Mouse (Mus musculus) gastrocnemius, postnatal 14 days (tissue): Measurements from ENCODE around the gene Chid1. TPM values are rescaled to one million over a fixed set of nuclear protein-coding genes. Genes with fewer than 3 reads are reported as not detected.

Source experiments
- DNase-seq: peaks from one replicate; pipeline ENCODE4 v3.0.0; 2021; ENCODE audit warnings: mixed read lengths
- intact Hi-C: fragments of 180-260 bp; cut with DNase I; formaldehyde crosslinking; loops from one replicate; pipeline ENCODE4 v1.15.1; 2025; ENCODE audit warnings: low total_unique reads
- total RNA-seq, 2 experiments: library from RNA; stranded (reverse); gene quantifications; 2 replicates each; pipeline ENCODE4 v1.2.3; 2021

The Chid1 gene
- total RNA-seq, 2 experiments from 2014 or later = 19.5 to 23.0 TPM

DNA sequence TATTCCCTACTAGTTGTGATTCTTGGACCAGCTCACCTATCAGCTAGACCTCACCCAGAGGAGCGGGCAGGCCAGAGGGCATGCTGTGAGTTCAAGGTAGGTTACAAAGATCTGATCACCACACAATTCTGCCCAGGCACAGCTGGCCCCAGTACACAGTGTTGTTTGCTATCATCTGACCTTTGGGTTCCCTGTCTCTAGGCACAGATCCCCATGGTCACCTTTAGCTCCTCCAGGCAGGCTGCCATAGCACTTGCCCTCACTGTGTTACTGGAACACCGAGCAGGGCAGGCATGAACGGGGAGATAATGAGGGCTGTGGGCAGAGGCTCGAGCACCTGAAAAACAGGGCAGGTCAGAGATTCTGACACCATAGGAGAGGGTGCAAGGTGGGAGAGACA, 22.0 kb downstream of the Chid1 start:
- intact Hi-C loops = no loop called here
- DNase-seq = no peak

GRCm38 (mm10) chr7:141510681-141511191, 28.9 kb downstream of the Chid1 start:
- intact Hi-C loops = no loop called here
- DNase-seq = peak; percentile 26

- intact Hi-C loops = no loop called here
These were observed 29.5 kb downstream of the Chid1 start for GRCm38 (mm10) chr7:141510196-141510595.

DNA sequence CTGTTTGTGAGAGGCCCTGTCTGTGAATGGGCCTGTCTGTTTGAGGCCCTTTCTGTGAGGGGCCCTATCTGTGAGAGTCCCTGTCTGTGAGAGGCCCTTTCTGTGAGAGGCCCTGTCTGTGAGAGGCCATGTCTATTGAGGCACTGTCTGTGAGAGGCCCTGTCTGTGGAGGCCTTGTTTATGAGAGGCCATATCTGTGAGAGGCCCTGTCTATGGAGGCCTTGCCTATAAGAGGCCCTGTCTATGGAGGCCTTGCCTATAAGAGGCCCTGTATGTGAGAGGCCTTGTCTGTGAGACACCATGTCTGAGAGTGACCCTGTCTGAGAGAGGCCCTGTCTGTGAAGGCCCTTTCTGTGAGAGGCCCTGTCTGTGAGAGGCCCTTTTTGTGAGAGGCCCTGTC, 31.5 kb downstream of the Chid1 start:
- intact Hi-C loops = no loop called here
- DNase-seq = no peak

More at GRCm38 (mm10) chr7:141510196-141510595, 29.5 kb downstream of the Chid1 start:
- DNase-seq = no peak

DNA sequence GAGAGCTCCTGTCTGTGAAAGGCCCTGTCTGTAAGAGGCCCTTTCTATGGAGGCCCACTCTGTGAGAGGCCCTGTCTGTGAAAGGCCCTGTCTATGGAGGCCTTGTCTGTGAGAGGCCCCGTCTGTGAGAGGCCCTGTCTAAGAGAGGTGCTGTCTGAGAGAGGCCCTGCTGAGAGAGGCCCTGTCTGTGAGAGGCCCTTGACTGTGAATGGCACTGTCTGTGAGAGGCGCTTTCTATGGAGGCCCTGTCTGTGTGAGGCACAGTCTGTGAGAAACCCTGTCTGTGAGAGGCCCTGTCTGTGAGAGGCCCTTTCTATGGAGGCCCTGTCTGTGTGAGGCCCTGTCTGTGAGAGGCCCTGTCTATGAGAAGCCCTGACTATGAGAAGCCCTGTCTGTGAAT, 33.4 kb downstream of the Chid1 start:
- intact Hi-C loops = no loop called here

GRCm38 (mm10) chr7:141502556-141502905, 37.1 kb downstream of the Chid1 start:
- DNase-seq = no peak
- intact Hi-C loops = no loop called here

More for the DNA sequence above, 33.4 kb downstream of the Chid1 start:
- no peak for DNase-seq

DNA sequence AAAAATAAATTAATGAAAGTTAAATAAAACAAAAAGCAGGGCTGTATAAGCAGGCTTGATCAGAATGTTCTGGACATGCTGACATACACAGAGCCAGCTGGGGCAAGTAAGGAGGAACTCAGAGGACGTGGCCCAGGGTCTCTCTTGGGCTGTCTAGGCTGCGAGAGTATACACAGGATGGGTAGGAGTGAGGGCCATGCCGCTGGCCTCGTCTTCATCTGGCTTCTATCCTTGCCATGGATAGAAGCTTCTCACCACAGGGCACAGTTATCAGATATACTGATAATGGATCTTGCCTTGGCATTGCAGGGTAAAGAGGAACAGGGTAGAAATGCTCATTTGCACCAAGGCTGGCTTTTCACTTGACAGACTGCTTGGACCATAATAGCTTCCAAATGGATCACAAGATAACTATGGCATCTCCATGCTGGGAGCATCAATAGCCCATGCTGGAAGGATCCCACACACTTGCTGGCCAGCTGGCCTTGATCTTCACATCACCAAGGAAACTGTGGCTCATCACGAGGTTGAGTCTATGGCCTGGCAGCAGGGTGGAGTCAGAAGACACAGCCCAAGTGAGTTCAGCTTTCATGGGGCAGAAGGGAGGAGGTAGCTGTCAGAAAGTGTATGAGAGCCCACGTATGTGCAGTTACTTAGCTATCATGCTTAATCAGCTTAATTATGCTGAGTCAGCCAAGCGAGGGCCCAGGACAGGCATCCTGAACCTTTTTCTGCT, 37.7 kb downstream of the Chid1 start:
- DNase-seq = no peak
- intact Hi-C loops = no loop called here

DNA sequence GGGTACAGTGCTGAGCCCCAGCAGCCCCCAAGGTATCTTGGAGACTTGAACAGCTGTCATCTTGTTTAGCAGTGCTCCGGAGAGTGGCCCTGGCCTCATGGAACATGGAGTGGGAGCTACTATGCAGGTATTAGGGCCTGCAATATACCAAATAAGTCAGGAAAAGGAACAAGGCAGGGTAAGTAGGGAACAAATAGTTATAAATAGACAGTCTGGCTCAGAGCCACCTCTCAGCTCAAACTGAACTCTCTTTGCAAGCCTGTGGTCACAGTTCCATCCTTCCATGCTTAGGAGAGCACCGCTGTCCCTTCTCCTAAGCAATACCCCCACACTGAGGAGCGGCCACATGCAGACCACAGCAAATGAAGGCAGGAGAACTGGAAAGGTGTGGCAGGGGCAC, 42.1 kb downstream of the Chid1 start:
- DNase-seq = no peak
- intact Hi-C loops = no loop called here

DNA sequence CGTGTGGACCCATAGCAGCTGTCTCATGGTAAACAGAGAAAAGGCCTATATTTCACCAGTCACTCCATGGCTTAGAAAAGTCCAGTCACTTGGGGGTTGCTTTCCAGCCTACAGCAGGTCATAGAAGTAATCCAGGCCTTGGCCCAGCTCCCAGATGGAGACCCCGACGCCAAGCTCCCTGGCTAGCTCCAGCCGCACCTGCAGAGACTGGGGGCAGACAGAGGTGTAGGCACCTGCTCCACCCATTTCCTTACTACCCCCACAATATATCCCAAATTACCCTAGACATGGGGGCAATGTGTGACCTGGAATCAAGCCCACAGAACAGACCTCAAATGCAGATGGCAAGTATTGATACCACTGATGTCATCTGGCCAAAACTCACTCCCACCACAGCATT, 43.7 kb downstream of the Chid1 start:
- intact Hi-C loops = no loop called here
- no peak for DNase-seq

DNA sequence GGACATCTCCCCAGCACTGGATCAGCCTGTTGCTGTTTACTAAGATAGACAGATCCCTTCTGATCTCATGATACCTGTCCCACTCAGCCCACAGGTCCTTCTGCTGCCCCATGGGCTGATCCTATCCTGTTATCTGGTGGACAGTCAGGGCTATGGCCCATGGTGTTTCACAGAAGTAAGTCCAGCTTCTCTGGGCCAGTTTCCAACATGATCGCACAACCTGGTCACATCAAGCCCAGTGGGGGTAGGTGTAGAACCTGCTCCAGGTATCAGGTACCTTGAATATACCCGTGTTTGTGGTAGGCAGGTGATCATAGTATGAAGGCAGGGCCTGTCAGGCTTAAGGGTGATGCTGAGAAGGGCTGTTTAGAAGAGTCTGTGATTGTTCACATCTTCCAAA, 44.3 kb downstream of the Chid1 start:
- no peak for DNase-seq
- intact Hi-C loops = no loop called here

GRCm38 (mm10) chr7:141493729-141494128, 45.9 kb downstream of the Chid1 start:
- intact Hi-C loops = no loop called here
- DNase-seq = no peak

DNA sequence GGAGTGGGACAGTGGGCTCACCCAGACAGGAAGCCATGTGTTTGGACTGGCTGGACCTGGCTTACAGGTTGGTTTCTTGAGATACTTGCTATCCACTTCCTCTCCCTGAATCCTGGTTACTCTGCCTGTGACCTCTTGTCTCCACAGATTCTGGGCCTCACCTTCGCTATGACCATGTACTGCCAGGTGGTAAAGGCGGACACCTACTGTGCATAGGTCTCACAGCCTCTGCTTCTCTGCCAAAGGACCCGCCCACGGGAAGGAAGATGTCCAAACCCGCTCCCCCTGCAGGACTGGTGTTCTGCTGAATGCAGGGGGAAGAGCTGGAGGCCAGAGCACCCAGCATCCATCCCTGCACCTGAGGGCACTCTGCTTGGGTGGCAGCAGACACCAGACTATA, 46.9 kb downstream of the Chid1 start:
- intact Hi-C loops = no loop called here
- DNase-seq = no peak

GRCm38 (mm10) chr7:141491151-141491550, 48.5 kb downstream of the Chid1 start:
- intact Hi-C loops = no loop called here
- DNase-seq = no peak

DNA sequence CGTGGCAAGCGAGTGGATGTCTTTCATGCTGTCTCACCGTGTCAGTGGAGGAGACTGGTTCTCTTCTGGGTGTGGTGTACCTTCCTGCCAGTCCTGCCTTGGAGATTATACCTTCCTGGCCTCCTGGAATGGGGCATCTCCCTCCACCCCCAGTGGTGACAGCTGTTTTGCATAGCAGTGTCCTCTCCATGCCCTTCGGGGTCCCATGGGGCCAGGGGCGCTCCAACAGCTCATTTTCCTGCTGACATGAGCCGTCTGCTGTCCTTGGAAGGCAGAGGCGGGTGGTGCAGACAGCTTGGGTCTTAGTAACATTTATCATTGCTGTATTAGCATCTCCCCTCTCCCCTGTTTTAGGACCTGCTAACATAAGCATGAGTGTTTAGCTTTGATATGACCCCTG, 52.5 kb downstream of the Chid1 start:
- intact Hi-C loops = no loop called here
- DNase-seq = no peak

DNA sequence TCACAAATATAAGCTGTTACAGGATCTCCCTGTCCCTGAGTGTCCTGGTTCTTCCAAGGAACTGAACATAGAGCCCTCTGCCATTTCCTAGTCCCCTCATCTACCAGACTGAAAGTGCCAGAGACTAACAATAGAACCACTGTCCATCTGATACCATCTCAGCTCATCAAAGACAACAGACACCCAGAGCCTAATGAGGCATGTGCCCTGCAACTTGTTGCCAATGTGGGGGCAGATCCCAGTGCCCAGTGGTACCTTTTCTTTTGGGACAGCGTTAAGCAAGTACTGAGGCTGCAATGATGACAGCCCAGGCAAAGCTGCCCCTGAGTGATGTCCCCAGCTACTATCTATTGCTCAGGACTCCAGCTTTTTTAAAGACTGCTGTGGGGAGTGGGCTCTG, 53.4 kb downstream of the Chid1 start:
- intact Hi-C loops = no loop called here
- no peak for DNase-seq

DNA sequence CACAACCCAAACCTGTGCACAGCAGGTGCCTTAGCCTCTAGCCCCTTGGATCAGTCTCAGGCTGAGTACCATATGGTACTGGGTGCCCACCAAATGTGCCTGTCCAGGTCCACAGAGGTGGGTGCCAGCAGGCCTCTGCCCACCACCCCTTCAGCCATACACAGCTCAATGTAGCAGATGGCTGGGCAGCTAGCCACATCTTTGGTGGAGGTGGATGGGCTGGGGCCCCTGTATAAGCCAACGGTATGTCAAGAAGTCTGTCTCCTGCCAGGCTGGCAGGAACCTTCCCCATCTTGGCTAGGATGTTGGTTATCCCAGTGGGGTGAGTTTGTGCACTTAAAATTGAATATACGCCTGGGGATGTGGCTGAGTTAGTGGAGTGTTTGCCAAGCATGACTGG, 54.1 kb downstream of the Chid1 start:
- no peak for DNase-seq
- intact Hi-C loops = loop anchor here (2.0 kb wide), 1 partner anchor 39 kb away; no protein-coding TSS in a partner anchor

GRCm38 (mm10) chr7:141485186-141485585, 54.5 kb downstream of the Chid1 start:
- DNase-seq = no peak
- intact Hi-C loops = loop anchor here (2.0 kb wide), 1 partner anchor 40 kb away; no protein-coding TSS in a partner anchor

DNA sequence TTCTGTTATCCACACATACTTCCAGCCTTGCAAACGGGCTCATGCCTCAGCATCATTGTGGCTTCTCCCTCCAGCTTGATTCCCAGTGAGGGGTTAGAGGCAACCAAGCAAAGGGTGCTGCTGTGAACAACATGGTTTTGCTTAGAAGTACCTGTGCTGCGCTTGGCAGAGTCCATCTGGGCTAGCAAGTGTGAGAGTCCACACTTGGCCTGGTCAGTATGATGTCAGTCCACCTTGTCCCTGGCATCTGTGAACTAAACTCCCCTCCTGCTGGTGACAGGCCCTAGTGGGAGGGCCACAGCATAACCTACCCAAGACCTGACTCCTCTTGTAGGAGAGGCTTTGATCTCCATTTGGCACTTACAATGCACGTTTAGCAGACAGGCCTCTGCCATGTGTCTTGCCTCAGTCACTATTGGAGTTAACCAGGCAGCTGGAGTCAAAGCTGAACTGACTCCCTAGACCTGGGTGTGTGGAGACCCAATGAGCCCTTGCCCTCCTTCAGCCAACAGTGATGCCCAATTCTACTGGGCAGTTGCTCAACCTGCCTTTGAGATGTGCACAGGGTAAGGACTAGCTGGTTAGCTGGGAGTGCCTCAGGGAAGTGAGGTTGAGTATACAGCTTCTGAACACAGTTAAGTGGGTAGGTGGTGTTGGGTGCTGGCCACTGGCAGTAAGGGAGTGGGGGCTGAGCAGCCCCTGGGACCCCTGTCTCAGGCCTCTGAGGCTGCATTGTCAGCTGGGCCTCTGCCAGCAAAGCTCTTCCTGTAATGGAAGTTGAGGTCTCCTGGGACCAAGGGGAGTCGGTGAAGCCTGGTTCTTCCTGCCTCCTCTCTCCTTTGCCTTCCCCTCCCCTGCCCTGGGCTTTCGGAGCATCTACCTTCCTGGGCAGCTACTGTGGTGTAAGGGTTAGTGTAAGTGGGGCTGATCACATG, 55.2 kb downstream of the Chid1 start:
- no peak for DNase-seq
- intact Hi-C loops = loop anchor here (2.0 to 5.0 kb wide), 2 partner anchors 40 to 178 kb away; no protein-coding TSS in a partner anchor

DNA sequence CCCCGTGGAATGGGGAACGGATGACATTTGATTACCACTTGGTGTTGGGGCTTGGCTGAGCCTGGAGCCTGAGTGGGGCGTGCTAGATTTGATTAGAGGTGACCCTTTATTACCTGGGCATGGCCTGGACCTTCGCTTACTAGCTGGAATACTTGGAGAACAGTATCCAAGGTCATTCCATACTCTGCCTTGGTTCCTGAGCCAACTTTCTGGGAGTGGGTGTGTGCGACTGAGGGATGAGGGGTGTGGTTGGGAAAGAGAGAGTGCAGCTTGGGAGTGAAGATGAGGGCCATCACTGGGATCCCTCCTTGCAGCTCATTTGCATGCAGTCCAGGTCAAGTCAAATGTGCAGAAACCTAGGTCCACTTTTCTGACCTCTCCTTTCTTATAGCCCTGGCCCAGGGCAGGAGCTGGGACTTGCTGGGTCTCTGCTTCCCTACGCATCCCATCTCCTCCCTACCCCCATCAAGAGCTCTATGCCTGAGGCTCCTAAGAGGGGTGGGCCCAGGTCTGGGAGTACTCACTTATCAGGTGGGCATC, 56.5 kb downstream of the Chid1 start:
- intact Hi-C loops = loop anchor here (5.0 kb wide), 1 partner anchor 179 kb away; no protein-coding TSS in a partner anchor
- no peak for DNase-seq

DNA sequence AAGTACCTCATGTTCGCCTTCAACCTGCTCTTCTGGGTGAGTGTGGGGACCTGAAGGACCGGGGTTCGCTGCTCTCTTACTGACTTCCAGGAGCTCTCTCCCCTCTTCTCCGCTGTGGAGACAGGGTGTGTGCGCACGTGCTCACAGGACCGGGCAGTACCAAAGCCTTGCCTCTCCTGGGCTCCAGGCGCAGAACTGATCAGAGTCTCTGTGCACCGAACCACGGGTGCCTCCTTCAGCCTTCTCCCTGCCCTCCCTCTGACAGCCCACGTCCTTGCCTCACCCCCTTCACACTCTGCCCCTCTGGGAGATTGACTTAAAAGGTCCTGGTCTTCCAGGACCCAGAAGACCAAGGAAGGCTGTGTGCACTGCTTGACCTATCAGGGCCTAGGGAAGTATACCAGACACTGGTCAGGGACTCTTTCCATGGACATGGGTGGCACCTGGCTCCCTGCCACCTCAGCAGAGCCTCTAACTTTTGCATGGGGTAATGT, 57.1 kb downstream of the Chid1 start:
- intact Hi-C loops = loop anchor here (5.0 kb wide), 1 partner anchor 180 kb away; no protein-coding TSS in a partner anchor
- no peak for DNase-seq
